Mouse (Mus musculus) erythroblast, embryonic 14.5 days (primary cell): ENCODE results near the gene Ddx39.

Experiments used
- GATA1 ChIP-seq: IDR thresholded peaks from 2 replicates; pipeline ENCODE4 v1.6.1; 2012; ENCODE audit warnings: low read length, inconsistent platforms, mixed read lengths
- TAL1 ChIP-seq: IDR thresholded peaks from 3 replicates; pipeline ENCODE4 v1.6.1; 2012; ENCODE audit warnings: low read length, inconsistent platforms, mixed read lengths

GRCm38 (mm10) chr8:83665969-83666865, 48.8 kb upstream of the Ddx39 start, which contains the start of gene Ptger1:
- TF ChIP-seq GATA1 (no peak), TAL1 (no peak)
